Mouse (Mus musculus) kidney, adult 8-10 months (tissue): ENCODE measurements around the gene Slc5a1.

ENCODE experiments used
- DNase-seq, 2 experiments: peaks; one replicate each; pipeline ENCODE4 v3.0.0; 2022

Gene Slc5a1

DNA sequence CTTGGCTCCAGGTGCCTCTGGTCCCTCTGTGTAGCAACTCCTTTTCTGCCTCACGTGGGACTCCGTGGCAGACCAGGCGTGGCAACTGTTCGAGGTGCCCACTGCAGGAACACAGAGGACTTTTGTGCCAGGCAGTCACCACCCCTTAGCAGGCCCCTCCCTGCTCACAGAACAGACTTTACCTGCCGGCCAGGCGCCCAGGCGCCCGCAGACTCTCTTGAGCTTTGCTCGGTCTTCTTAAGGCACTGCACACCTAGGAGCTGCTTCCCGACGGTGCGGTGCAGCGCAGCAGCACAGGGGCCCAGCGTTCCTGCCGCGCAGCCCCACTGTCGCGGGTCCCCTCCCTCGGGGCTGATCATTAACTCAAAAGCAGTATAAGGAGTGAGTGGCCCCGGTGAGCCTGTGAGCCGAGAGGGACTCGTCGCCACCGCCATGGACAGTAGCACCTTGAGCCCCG, at the start of gene Slc5a1:
Gene Slc5a1 (plus strand): TSS at position 195 of the 457 bp plus-strand sequence.
- peak; percentile 42 to 52 for DNase-seq

DNA sequence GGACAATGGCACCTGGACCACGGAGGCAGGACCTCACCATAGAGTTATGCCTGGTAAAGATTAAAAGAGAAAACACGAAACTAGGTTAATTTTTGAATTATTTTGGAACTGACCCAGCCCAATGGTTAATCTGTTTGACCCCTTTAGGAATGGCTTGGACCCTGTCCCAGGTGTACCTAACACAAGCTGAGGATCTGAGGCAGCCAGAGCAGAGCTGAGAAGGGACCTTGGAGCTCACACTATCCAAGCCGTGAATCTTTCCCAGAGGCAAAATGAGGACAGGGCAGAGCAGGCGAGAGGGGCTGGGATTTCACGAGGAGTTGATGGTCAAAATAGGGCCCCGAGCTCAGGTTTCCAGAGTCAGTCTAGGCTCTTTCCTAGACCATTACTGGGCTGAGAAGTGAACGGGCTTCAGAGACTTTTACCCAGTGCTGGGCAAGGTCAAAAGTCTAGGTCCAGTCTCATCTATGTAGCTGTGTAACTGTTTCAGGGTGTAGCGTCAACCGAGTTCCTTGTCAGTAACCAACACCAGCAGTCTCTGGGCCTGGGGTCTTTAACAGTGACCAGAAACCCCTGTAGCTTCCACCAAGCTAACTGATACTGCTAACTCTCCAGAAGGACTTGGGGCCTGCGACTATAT, 47.8 kb upstream of the Slc5a1 start:
- DNase-seq, result peak; percentile 79 to 89

DNA sequence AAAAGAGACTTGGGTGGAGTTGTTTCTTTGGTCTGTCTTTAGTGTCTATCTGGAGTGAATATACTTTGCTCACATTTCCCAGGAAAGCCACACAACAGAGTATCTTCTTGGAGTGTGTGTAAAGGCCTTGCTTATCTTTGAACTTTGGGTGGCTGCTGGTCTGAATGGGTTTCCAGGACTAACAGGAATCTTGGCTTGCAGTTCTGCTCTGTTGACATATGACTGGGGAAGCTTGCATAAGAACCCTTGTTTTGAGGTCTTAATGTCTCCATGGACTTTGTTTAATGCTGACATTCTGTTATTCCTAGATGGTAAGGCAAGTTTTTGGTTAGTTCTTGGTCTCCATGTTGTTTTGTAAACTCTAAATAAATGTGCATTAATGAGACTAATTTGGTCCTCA, 33.9 kb upstream of the Slc5a1 start:
- no peak for DNase-seq

DNA sequence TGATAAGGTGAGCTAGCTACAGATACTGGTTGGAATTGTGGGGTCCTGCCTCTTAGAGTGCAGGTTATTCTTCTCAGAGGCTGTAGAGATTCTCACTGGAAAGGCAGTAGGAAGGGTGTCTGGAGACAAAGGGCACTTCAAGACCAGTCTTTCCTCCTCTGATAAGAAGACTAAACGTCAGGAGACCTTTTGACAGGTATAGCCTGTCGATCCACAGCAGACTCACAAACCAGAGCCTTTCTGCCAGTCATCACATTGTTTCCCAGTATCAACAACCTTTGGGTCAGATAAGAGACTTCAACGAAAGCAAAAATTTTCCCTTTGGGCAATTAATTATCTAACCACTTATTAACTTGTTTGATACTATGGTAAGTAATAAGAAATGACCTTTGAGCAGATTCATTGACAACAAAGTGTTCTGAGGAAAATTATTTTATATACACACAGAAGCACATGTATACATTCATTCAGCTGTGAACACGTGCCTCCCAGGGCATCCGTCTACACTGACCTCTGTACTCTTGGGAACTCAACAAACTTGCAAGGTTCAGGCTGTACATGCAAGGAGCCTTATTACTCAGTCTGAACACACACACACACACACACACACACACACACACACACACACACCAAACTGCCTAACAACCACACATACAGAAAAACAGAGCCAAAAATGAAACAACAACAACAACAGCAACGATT, 27.4 kb upstream of the Slc5a1 start:
- no peak for DNase-seq

DNA sequence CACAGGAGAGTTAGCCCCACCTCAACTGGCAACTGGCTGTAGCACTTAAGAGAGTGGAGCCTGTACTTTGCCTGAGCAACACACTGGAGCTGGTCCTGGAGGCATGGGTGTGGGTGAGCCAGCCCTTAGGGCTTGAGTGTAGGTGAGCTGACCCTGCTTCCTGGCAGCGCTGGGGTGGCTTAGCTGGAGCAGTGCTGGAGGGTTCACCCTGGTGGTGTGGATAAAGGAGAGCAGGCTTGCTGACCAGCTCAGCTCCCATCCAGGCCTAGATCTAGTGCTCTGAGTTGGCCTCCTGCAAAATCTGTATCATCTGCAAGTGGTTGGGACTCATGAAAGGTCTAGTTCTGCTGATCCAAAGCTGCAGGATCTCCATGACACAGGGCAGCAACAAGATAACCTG, 21.1 kb upstream of the Slc5a1 start:
- DNase-seq, result no peak

DNA sequence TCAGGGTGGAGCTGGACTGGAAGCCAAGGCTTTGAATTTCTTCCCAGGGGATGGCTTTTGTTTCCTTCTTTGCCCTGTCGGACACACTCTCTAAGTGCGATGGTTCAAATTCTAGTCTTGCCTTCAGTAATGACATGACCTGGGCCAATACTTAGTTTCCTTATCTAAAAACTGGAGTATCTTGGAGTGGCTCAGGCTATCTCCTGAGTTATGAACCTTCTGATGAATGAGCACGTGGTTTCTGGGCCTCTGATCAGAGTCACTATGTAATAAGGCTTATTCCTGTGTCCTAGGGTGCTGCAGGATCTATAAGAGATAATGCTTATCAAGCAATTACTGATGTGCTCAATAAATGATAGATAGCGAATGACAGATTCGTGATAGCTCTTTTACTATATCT, 19.4 kb upstream of the Slc5a1 start:
- DNase-seq, result no peak

DNA sequence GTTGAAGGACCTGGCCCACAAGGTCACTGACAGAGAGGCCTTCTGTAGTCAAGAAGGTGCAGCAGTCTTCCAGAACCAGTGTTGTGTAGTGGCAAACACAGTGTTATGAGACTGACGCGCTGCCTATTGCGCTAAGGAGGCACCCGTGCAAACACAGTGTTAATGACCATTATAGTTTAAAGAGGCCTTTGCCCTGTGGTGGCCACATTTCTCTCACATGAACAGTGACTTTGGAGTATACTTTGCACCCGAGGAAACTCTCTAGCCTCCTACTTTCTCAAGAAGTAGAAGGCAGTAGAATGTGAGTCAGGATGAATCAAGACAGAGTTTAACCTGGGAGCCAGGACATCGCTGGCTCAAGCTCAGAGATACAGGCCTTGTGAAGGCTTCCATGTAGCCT, 12.7 kb upstream of the Slc5a1 start:
- DNase-seq, result peak; percentile 42

DNA sequence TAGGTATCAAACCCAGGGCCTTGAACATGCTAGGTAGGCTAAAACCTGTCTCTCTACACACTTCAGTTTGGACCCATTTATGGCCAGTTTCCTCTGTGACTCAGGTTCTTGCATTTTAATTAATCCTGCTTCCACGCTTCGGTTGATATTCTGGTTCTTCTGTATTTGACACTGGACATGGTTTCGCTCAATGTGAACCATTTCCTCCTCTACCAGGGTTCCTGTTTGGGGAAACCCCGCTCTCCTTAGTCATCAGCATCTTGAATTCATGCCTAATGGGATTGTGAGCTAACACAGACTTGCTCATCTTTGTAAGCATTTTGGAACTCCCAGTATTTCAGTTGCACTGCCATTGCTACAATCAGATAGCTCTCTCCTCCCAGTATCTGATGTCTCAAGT, 8.7 kb upstream of the Slc5a1 start:
- DNase-seq, result no peak

DNA sequence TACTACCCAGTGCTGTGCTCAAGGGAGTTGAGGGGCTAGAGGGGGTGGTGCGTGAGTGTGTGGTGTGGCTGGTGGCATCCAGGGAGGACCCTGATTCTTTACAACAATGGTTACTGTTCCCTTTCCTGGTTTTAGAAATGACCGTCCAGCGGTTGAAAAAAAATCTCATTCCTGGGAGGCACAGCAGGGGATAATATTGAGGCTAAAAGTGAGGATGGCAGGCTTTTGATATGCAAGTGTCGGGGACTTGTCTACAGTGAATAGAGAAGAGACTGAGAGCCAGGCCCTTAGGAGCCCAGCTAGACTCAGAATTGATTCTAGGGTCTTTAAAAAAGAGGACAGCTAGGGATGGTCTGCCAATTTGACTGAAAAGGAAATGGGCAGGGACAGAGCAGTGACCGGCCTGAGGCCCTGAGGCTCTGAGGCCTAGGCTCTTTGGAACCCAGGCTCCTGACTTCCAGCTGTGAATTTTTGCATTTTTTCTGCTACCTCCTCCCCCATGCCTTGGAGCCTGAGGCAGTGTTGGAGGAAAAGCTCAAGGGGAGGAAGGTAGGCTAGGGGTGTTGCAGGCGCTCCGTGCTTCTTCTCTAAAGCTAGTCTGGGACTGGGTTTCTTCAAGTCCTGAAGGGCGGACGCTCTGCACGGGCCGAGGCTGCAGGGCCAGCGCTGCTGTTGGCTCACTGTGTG, 1.5 kb upstream of the Slc5a1 start:
- no peak for DNase-seq

DNA sequence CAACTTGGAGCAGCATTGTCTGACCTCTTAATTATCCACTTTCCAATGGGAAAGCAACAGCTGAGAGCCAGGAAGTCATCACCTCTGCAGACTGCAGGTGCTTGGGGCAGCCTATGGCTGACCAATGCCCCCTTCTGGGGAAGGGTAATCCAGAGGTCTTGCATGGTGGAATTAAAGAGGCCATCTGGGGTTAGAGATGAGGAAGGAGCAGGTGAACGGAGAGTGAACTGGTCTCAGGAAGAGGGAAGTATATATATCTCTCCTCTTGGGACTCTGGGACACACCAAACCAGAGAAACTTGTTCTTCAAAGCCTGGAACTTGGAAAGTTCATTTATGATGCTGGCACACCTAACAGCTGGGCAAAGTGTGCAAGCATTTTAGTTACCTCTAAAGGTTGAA, 857 bp downstream of the Slc5a1 start:
- DNase-seq, result peak in 1 of 2 experiments; percentile 27

DNA sequence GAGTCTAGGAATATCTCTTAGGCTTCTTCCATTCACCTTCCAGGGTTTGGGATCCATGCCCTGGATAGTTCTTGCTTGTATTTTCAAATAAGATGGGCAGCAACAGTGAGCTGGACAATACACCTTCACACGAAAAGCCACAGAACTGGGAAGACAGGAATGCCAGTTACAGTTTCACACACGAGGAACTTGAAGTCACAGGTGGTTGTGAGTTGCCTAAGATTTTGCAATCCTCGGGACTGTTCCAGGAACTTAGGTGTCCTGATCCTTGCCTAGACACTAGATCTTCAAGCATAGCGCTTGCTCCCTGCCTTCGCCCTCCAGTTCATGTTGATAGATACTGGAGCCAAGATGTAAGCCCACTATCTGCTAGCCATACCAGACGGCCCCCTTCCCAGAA, 1.6 kb downstream of the Slc5a1 start:
- DNase-seq, result no peak

DNA sequence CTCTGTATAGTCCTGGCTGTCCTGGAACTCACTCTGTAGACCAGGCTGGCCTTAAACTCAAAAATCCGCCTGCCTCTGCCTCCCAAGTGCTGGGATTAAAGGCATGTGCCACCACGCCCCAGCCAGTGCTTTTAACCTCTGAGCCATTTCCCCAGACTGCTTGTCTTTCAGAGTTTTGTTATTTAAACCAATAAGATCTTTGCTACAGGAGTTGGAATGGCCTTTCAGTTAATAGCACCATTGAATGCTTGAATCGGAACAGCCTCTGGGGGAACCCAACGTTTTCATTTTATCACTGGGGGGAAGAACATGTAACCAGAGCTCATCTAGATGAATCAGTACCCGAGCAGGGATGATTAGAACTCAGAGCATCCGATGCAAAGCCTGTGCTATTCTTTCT, 3.0 kb downstream of the Slc5a1 start:
- DNase-seq, result no peak

DNA sequence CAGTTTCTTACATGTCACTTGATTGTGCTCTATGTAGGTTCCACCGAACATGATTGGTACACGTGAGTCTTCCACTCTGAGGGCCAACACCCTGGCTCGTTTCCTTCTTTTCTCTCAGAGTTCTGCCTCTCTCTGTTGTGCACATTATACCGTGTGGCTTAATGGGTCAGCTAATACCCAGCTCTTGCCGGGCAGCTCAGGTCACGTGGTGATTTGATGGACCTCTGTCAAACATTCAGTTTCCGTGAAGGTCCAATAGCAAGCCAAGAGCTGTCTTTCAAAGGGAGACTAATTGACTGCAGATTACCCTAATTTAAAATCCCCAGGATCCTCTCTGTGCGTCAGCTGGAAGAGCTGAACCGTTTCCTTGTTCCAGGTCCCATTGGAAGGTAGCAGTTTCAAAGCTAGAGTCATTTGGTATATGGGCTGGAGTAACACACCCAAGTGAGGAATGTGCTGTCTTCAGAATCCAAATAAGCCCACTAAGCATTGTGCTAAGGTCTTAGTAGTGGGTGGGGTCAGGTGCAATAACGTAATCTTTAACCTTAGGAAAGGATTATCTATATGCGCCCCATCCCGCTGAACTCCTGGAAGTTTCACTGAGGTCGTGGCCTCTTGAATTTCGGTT, 3.9 kb downstream of the Slc5a1 start:
- peak; percentile 45 to 51 for DNase-seq

DNA sequence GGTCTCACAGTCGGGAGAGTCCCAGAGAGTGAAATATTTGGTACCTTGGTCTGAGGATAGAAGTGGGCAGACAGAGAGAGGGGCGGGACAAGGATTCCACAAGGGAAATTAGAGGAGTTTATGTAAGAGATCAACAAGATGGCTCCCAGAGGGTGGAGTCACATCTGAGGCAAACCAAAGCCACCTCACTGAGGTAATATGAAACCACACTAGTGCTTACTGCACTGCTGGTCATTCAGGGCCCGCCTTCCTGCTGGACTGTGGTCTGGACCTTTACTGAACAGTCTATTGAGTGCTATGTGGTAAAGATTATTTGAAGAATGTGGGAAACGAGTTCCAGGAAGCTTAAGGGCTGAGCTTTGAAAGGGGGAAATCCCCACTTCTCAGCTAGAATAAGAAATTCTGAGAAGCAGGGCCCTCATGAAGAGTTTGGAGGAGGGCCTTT, 17.9 kb downstream of the Slc5a1 start:
- peak; percentile 24 to 56 for DNase-seq

DNA sequence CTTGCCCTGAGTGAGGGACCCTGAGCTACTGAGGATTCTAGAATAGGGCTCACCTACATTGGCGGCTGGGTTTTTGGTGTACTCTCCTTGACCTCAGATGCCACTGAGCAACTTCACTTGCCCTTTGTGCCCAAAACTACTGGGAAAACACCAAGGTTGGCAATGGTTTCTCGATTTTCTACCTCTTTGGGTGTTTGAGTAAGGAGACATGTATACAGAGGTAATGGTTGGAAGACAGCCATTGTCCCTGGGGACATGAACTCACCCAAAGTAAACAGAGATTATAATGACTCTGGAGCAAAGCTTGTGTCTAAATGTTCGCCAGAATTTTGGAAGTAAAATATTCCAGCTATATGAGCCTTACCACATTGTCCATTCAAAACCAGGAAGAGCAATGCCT, 19.6 kb downstream of the Slc5a1 start:
- DNase-seq, result no peak

DNA sequence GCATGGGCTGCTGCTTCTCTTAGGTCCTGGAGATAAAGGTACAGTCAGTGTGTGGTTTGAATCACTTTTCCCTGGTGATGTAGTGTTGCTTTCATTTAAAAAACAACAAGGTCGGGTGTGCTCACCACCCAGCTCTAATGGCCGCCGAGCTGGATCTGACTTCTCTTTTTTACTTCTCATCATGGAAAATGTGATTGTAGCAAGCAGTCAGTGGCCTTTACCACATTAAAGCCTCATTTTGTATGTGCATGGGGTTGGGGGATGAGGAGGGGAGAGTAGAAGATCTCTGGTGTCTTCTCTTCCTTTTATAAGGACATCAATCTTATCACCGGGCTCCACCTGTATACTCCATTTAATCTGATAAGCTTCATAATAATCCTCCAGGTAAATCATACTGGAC, 21.3 kb downstream of the Slc5a1 start:
- DNase-seq, result no peak

DNA sequence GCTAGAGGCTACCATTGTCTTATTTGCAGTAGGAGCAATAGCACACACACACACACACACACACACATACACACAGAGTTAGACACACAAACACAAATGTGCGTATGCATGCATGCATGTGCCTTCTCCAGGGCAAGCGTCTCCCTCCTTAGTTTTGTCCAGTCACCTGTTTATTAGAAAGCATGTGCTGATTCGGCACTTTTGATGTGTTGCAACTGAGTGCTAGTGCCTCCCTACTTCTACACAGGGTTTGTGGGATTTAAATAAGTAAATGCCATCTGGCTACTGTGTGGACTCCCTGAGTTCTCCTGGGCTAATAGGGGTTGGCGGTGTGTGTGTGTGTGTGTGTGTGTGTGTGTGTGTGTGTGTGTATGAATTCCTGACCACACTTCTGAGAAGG, 30.1 kb downstream of the Slc5a1 start:
- DNase-seq, result no peak

DNA sequence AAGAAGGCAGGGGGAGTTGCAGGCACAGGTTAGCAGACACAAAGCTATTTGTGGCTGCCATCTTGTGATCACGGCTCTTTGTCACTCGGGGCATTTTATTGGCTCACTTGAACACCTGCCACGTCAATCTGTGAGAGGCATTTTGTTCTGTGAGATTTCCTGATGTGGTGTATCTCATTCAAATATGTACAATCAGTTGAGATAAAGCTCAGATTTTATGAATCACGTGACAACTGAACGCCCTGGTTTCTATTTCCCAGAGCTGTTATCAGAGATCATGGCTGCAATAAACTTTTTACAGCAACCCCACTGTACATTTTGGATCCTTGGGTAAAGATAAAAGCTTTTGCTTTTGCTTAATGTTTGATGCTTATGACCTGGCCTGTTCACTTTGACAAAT, 31.6 kb downstream of the Slc5a1 start:
- DNase-seq, result no peak

DNA sequence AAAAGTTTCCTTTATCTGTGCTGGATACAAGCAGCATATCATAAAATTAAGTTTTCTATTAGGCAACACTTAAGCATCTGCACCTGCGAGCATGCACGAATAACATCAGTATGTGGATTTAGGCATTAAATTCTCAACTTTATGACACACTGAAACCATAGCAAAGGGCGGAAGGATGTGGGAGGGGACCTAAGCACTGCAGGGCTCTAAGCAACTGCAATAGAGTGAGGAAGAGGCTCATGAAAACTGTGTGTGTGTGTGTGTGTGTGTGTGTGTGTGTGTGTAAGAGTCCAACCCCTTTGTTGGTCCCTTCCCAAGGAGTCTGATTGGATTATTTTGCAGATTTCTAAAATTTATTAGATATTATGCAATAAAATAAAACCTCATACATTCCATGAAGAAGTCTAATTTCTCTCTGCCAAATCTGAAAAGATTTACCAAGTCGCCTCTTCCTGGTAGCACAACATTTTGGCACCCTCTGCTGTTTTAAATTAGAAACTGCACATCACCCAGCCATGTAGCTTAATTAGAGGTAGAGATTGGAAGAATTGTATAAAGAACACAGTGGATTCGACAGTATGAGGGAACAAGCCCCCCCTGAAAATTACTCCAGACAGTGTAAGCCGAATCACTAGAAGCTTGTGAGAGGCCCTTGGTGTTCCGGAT, 38.9 kb downstream of the Slc5a1 start:
- peak; percentile 56 to 66 for DNase-seq

DNA sequence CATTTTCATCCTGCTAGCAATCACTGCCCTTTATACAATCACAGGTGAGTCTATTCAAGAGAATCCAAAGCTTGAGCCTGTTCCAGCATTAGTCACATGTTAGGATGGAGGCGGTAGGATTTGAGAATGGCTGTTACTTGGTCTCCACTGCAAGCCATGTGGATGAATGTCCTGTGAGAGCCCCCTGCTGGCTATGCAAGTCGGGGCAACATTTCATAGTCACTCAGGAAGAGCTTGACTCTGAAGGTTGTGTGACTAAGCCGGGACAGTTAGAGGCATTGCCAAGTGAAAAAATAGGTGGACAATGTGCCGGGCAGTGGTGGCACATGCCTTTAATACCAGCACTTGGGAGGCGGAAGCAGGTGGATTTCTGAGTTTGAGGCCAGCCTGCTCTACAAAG, 40.0 kb downstream of the Slc5a1 start:
- DNase-seq, result peak; percentile 17 to 27

DNA sequence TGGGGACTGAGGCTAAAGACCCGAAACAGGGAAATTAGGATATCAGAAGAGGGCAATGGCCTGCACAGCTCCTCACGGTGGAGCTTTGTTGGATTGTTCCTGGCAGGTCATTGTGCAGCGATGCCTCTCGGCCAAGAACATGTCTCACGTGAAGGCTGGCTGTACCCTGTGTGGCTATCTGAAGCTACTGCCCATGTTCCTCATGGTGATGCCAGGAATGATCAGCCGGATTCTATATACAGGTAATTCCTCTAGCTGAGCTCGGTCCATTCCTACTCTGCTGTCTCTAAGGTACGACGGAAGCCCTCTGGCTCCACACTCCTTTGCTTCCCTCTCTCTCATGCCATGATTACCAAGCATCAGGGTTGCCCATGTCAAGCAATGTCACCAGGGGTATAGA, 42.8 kb downstream of the Slc5a1 start:
- no peak for DNase-seq

DNA sequence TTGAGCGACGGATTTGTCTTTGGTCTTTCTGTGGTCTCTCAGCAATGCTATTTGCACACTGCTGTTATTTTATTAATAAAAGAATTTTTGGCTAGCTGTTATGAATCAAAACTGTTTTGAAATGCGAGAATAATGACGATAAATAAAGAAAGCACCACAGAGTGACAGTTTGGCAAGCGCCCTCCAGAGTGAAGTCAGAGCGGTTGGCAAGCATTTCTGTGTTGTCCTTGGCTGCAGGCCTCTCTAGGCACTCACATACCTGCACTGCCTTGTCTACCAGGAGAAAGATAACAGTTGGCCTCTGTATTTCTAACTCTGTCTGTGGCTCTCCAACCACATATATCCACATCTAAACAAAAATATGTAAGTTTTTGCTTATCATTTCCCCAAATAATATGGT, 43.7 kb downstream of the Slc5a1 start:
- no peak for DNase-seq

DNA sequence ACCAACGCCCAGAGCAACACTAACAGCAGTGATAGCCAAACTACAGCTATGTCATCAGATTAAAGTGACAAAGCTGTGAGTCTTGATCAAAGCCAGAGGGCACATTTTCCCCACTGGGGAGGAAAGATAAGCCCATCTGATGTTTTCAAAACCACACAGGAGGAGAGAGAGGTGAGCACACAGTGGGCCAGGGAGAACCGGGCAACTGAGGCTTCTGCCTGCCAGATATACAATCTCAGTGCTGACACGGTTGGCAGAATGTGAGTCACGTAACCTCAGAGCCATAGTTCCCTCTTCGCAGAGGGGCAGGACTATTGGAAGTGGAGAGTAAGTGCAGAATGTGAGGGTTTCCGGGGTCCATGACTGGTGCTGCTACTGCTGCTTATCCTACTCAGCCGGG, 89.5 kb downstream of the Slc5a1 start:
- no peak for DNase-seq
